Mouse (Mus musculus): ENCODE data around the gene Ppm1m.

The Ppm1m gene

GRCm38 (mm10) chr9:106158037-106158491 is 41.5 kb downstream of the Ppm1m start, which contains the start of gene Glyctk:
Gene Glyctk (minus strand): TSS chr9:106158138.
- in situ Hi-C loops (cut with MboI), result no loop called here

GRCm38 (mm10) chr9:106157623-106157925 is 42.0 kb downstream of the Ppm1m start:
- in situ Hi-C loops (cut with MboI), result no loop called here

GRCm38 (mm10) chr9:106156921-106157622 is 42.5 kb downstream of the Ppm1m start:
- in situ Hi-C loops (cut with MboI), result no loop called here

- in situ Hi-C loops (cut with MboI), result no loop called here
Observed at GRCm38 (mm10) chr9:106156419-106156818, 43.1 kb downstream of the Ppm1m start.

GRCm38 (mm10) chr9:106154106-106154505 is 45.4 kb downstream of the Ppm1m start:
- in situ Hi-C loops (cut with MboI), result no loop called here

GRCm38 (mm10) chr9:106149399-106149754 is 50.2 kb downstream of the Ppm1m start:
- in situ Hi-C loops (cut with MboI), result no loop called here

- in situ Hi-C loops (cut with MboI), result no loop called here
Observed at GRCm38 (mm10) chr9:106148541-106149398, 50.8 kb downstream of the Ppm1m start.

- in situ Hi-C loops (cut with MboI), result no loop called here
Observed at GRCm38 (mm10) chr9:106147851-106148431, 51.6 kb downstream of the Ppm1m start.

GRCm38 (mm10) chr9:106147281-106147680 is 52.3 kb downstream of the Ppm1m start:
- in situ Hi-C loops (cut with MboI), result no loop called here

- in situ Hi-C loops (cut with MboI), result no loop called here
Observed at GRCm38 (mm10) chr9:106145582-106145981, 54.0 kb downstream of the Ppm1m start.
